Mouse (Mus musculus) forebrain, embryonic 13.5 days (tissue): ENCODE data around the gene Sez6l. TPM values are rescaled to one million over a fixed set of nuclear protein-coding genes. Genes with fewer than 3 reads are reported as not detected.

ENCODE experiments used
- ATAC-seq: fragments of 200-750 bp; cut with Nextera tagmentation; 2 replicates; pipeline ENCODE4 v1.8.0; 2017
- H3K27ac ChIP-seq: fragments of 300-500 bp; sonication (generic); 2 replicates; pipeline ENCODE4 v1.5.1; 2015; ENCODE audit warnings: inconsistent platforms, mild to moderate bottlenecking, moderate library complexity
- H3K27me3 ChIP-seq: fragments of 300-500 bp; sonication (generic); 2 replicates; pipeline ENCODE4 v1.6.1; 2015; ENCODE audit warnings: mild to moderate bottlenecking, inconsistent platforms
- H3K36me3 ChIP-seq: fragments of 300-500 bp; sonication (generic); 2 replicates; pipeline ENCODE4 v1.6.1; 2015; ENCODE audit warnings: mild to moderate bottlenecking, inconsistent platforms; ENCODE audit not compliant: poor library complexity, severe bottlenecking
- H3K4me1 ChIP-seq: fragments of 300-500 bp; sonication (generic); 2 replicates; pipeline ENCODE4 v1.6.1; 2015; ENCODE audit warnings: inconsistent platforms
- H3K4me2 ChIP-seq: fragments of 300-500 bp; sonication (generic); 2 replicates; pipeline ENCODE4 v1.6.1; 2015; ENCODE audit warnings: inconsistent platforms, mild to moderate bottlenecking, moderate library complexity
- H3K4me3 ChIP-seq: fragments of 300-500 bp; sonication (generic); 2 replicates; pipeline ENCODE4 v1.5.1; 2015; ENCODE audit warnings: mild to moderate bottlenecking, inconsistent platforms
- H3K9ac ChIP-seq: fragments of 300-500 bp; sonication (generic); 2 replicates; pipeline ENCODE4 v1.6.1; 2015; ENCODE audit warnings: mild to moderate bottlenecking, inconsistent platforms
- H3K9me3 ChIP-seq: fragments of 300-500 bp; sonication (generic); replicated peaks from 2 replicates; pipeline ENCODE4 v1.6.1; 2016; ENCODE audit warnings: inconsistent platforms
- WGBS: fragments of 180-500 bp; shearing (Covaris S2); methylation state at CpG from one replicate; pipeline ENCODE4 v1.1.7; 2015; 5-methylcytosine and 5-hydroxymethylcytosine counted together
- polyA plus RNA-seq: library from polyadenylated mRNA; unstranded; fragments of >200 nt; fragmentation: Nextera tagmentation; extraction: Ambion mirVana; gene quantifications from 2 replicates; pipeline ENCODE4 v1.2.1, GENCODE M21; 2015

Sez6l gene
- polyA plus RNA-seq, 1 experiment from 2014 or later, result 22.5 TPM

- Histone ChIP-seq H3K4me2 (no peak overlapping the region), H3K4me1 (peaks cover 46% of the 10 kb centered on the region), H3K27me3 (no peaks in the 10 kb centered on the region), H3K4me3 (no peak overlapping the region), H3K9me3 (no peaks in the 10 kb centered on the region), H3K27ac (peak overlapping the region; percentile 41), H3K9ac (no peak overlapping the region), H3K36me3 (no peaks in the 10 kb centered on the region)
- 0 out of 2 replicates have a peak, but pooled peaks have one; percentile 36 for ATAC-seq
- WGBS, result 57% methylated on average over 19 of the region's 19 CpGs
Observed at GRCm38 (mm10) chr5:112526936-112527335, 50.0 kb downstream of the Sez6l start.

DNA sequence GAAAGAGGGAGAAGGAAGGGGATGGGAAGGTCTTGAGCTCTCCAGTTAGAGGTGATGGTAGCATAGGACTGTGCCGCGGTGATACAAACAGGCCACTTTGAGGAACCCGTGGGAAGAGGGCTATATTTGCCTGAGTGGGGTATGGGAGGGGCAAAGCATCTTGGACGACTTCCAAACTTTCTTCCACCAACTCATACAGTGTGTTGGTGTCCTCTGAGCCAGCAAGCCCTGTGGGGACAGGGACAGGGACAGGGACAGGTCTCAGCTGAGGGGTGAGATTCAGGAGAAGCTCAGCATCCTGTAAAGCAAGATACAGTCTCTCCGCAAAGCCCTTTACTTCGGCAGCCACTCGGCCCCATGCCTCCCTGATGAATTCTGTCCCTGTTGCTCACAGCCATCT is 50.5 kb downstream of the Sez6l start:
- peaks cover 49% of the 10 kb centered on the region for H3K4me1 ChIP-seq
- no peaks in the 10 kb centered on the region for H3K27me3 ChIP-seq
- no peak overlapping the region for H3K9ac ChIP-seq
- WGBS, result 64% methylated on average over 7 of the region's 7 CpGs
- H3K4me3 ChIP-seq, result no peak overlapping the region
- ATAC-seq, result no peak
- peak overlapping the region; percentile 41 for H3K27ac ChIP-seq
- H3K36me3 ChIP-seq, result no peaks in the 10 kb centered on the region
- H3K9me3 ChIP-seq, result no peaks in the 10 kb centered on the region
- no peak overlapping the region for H3K4me2 ChIP-seq

- ATAC-seq, result no peak
- peak overlapping the region; percentile 42; the same call in 1 of the 2 replicates for H3K27ac ChIP-seq
Observed at GRCm38 (mm10) chr5:112525980-112526379, 51.0 kb downstream of the Sez6l start.

GRCm38 (mm10) chr5:112525271-112525670 is 51.7 kb downstream of the Sez6l start:
- H3K27ac ChIP-seq, result no peak overlapping the region
- WGBS, result 74% methylated on average over 5 of the region's 5 CpGs
- no peak for ATAC-seq
- no peak overlapping the region for H3K4me3 ChIP-seq
- H3K9me3 ChIP-seq, result no peaks in the 10 kb centered on the region
- no peak overlapping the region for H3K9ac ChIP-seq
- H3K27me3 ChIP-seq, result no peaks in the 10 kb centered on the region
- H3K4me1 ChIP-seq, result peaks cover 54% of the 10 kb centered on the region
- no peaks in the 10 kb centered on the region for H3K36me3 ChIP-seq
- no peak overlapping the region for H3K4me2 ChIP-seq

More at GRCm38 (mm10) chr5:112525980-112526379, 51.0 kb downstream of the Sez6l start:
- H3K4me1 ChIP-seq, result peaks cover 49% of the 10 kb centered on the region
- no peaks in the 10 kb centered on the region for H3K27me3 ChIP-seq
- H3K4me2 ChIP-seq, result no peak overlapping the region
- no peaks in the 10 kb centered on the region for H3K36me3 ChIP-seq
- WGBS, result 71% methylated on average over 3 of the region's 3 CpGs
- no peaks in the 10 kb centered on the region for H3K9me3 ChIP-seq
- H3K4me3 ChIP-seq, result no peak overlapping the region
- H3K9ac ChIP-seq, result no peak overlapping the region

- Histone ChIP-seq H3K9me3 (no peaks in the 10 kb centered on the region), H3K27ac (no peak overlapping the region), H3K4me1 (peaks cover 61% of the 10 kb centered on the region), H3K9ac (no peak overlapping the region), H3K4me3 (no peak overlapping the region), H3K36me3 (no peaks in the 10 kb centered on the region), H3K4me2 (no peak overlapping the region), H3K27me3 (no peaks in the 10 kb centered on the region)
- WGBS, result 98% methylated on average over 2 of the region's 2 CpGs
- ATAC-seq, result no peak
Observed at GRCm38 (mm10) chr5:112523796-112524195, 53.2 kb downstream of the Sez6l start.

DNA sequence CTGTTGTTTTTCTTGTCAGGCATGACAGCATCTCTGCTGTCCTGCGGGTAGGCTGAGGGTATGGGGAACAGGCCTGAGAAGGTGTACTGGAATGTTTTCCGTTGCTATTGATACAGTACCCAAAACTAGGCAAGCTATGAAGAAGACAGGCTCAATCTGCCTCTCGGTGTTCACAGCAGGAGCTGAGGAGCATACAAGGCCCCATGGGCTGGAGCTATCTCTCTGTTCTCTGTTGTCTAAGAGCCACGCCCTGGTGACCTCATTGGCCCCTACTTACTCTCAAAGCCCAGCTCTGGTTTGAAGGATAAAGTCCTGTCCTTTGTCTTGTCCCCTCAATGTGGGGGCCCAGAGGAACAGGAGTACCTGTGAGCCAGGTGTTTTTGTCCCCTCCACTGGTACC is 53.7 kb downstream of the Sez6l start:
- H3K9me3 ChIP-seq, result no peaks in the 10 kb centered on the region
- no peak overlapping the region for H3K27ac ChIP-seq
- WGBS, result 87% methylated on average over 4 of the region's 4 CpGs
- no peak for ATAC-seq
- H3K36me3 ChIP-seq, result no peaks in the 10 kb centered on the region
- no peaks in the 10 kb centered on the region for H3K27me3 ChIP-seq
- H3K4me3 ChIP-seq, result no peak overlapping the region
- no peak overlapping the region for H3K9ac ChIP-seq
- H3K4me1 ChIP-seq, result peaks cover 62% of the 10 kb centered on the region
- H3K4me2 ChIP-seq, result no peak overlapping the region

DNA sequence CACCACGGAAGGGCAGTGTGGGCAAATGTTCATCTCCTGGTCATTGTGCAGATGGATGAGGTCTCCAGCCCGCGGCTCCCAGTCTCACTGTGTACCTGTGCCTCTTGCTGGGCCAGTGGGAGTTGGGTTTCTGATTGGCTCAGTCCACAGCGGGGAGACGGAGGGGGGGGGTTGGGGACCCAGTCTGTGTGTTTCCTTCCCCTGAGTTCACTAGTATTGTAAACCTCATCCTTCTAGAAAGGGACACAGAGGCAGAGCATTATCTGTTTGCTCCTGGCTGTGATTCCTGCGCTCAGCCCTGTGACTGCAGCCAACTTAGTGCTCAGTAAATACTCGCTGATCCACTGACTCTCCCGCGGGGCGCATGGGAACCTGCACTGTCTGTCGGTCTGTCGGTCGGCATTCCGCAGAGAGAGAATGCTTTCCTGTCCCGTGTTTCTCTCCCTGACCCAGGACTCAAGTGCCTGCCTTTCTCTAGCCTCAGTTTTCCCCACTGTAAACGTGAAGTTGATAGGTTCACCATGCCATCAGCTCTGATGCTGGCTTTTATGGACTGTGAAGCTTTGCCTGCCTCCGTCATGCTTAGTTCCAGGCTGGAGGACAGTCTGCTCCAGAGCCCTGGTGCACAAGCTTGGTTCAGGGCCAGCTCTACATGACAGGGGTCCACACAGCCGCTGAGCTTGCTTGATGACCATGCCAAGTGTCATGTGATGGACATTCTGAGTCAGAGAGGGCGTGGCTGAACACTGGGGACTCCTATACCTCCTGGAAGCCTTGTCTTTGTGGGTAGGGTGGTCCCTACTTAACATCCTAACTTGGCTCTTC is 55.1 kb downstream of the Sez6l start:
- Histone ChIP-seq H3K4me1 (peaks cover 57% of the 10 kb centered on the region), H3K9me3 (no peaks in the 10 kb centered on the region), H3K9ac (0 out of 2 replicates have a peak overlapping the region, but pooled peaks have one; percentile 21), H3K27ac (peak overlapping the region; percentile 74), H3K4me2 (peak overlapping the region; percentile 33), H3K36me3 (0 out of 2 replicates have a peak, but pooled peaks cover 4% of the 10 kb centered on the region), H3K27me3 (no peaks in the 10 kb centered on the region), H3K4me3 (no peak overlapping the region)
- 10% methylated on average over 19 of the region's 19 CpGs for WGBS
- ATAC-seq, result peak; percentile 39; the same call in 1 of the 2 replicates

- Histone ChIP-seq H3K9me3 (no peaks in the 10 kb centered on the region), H3K4me1 (peaks cover 49% of the 10 kb centered on the region), H3K36me3 (0 out of 2 replicates have a peak, but pooled peaks cover 4% of the 10 kb centered on the region), H3K9ac (peak overlapping the region; percentile 21; the same call in 1 of the 2 replicates), H3K4me3 (no peak overlapping the region), H3K27me3 (no peaks in the 10 kb centered on the region), H3K4me2 (peak overlapping the region; percentile 33), H3K27ac (peak overlapping the region; percentile 74)
- 3% methylated on average over 8 of the region's 8 CpGs for WGBS
- ATAC-seq, result peak; percentile 72
Observed at GRCm38 (mm10) chr5:112520826-112521702, 55.9 kb downstream of the Sez6l start.

DNA sequence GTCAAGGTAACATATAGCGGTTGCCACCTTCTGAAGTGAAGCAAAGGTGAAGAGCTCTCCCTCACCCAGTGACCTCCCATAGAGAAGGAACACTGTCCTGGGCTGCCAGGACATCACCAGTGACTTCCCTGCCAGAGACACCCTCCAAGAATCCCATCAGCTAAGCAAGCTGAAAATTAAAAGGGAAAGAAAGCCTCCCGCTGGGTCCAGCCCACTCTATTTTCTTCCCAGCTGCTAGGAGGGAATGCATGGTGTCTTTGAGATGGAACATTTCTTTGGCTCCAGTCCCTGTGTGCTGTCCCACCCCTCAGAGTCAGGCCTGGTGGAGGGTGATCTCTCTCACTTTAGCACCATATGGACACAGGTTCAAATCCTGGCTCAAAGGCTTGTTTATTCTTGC is 58.2 kb downstream of the Sez6l start:
- H3K4me1 ChIP-seq, result peaks cover 49% of the 10 kb centered on the region
- H3K4me3 ChIP-seq, result no peak overlapping the region
- no peaks in the 10 kb centered on the region for H3K9me3 ChIP-seq
- WGBS, result 56% methylated on average over 2 of the region's 2 CpGs
- H3K9ac ChIP-seq, result no peak overlapping the region
- H3K36me3 ChIP-seq, result 0 out of 2 replicates have a peak, but pooled peaks cover 4% of the 10 kb centered on the region
- no peak for ATAC-seq
- H3K27ac ChIP-seq, result no peak overlapping the region
- no peaks in the 10 kb centered on the region for H3K27me3 ChIP-seq
- no peak overlapping the region for H3K4me2 ChIP-seq

DNA sequence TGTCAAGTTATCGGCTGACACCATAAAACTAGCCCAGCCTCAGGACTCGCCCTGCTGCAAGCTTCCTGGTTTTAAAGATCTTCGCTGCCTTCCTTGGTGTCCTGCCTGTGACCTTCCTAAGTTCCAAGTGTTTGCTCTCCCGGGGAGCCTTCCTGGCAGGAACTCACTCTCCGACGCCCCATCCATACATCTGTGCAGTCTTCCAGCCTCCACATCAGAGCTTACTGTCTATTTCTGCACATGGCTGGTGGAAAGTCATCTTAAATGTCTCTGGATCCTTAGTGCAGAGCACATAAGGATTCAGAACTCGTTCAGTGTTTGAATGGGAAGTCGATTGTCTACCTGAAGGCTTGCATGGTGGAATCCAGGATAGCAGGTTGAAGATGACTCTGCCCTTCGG is 59.5 kb downstream of the Sez6l start:
- Histone ChIP-seq H3K4me1 (peaks cover 49% of the 10 kb centered on the region), H3K9ac (no peak overlapping the region), H3K36me3 (0 out of 2 replicates have a peak, but pooled peaks cover 4% of the 10 kb centered on the region), H3K4me3 (no peak overlapping the region), H3K27ac (no peak overlapping the region), H3K4me2 (no peak overlapping the region), H3K27me3 (no peaks in the 10 kb centered on the region), H3K9me3 (no peaks in the 10 kb centered on the region)
- WGBS, result 92% methylated on average over 9 of the region's 9 CpGs
- no peak for ATAC-seq

DNA sequence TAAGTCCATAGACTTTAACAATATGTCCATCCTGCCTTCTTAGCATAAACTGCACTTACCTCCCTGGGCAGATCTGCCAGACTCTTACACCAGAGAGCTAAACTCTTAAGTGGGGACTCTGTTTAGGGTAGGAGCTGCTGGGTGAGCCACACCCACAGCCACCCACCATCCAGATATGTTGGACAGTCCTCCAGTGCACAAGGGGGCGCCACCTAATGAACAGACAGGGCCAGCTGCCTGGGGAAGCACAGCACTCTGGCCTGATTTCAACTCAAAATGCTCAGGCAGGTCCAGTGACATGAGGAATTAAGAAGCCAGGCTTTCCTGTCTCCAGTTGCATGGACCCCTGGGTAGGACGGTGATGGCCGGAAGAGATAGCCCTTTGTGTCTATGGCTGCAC is 60.5 kb downstream of the Sez6l start:
- Histone ChIP-seq H3K27me3 (no peaks in the 10 kb centered on the region), H3K9ac (no peak overlapping the region), H3K4me3 (no peak overlapping the region), H3K4me1 (peaks cover 41% of the 10 kb centered on the region), H3K36me3 (0 out of 2 replicates have a peak, but pooled peaks cover 4% of the 10 kb centered on the region), H3K27ac (no peak overlapping the region), H3K9me3 (no peaks in the 10 kb centered on the region), H3K4me2 (no peak overlapping the region)
- ATAC-seq, result no peak
- 95% methylated on average over 3 of the region's 3 CpGs for WGBS

GRCm38 (mm10) chr5:112510351-112510750 is 66.6 kb downstream of the Sez6l start:
- ATAC-seq, result no peak
- Histone ChIP-seq H3K9ac (no peak overlapping the region), H3K4me3 (no peak overlapping the region), H3K27ac (no peak overlapping the region), H3K9me3 (peaks cover 4% of the 10 kb centered on the region; the same call in 1 of the 2 replicates), H3K36me3 (no peaks in the 10 kb centered on the region), H3K27me3 (no peaks in the 10 kb centered on the region), H3K4me2 (no peak overlapping the region), H3K4me1 (peaks cover 34% of the 10 kb centered on the region)
- WGBS, result 83% methylated on average over 8 of the region's 8 CpGs
